Mouse (Mus musculus) retina, postnatal 1 day (tissue): ENCODE results near the gene Scml4.

Experiments
- DNase-seq: peaks from one replicate; pipeline ENCODE4 v3.0.0-alpha.2; 2012

Scml4 gene

GRCm38 (mm10) chr10:42860159-42860911, at the start of gene Scml4:
TSS of gene Scml4 (plus strand) at chr10:42860370.
- DNase-seq: peak; percentile 69

DNA sequence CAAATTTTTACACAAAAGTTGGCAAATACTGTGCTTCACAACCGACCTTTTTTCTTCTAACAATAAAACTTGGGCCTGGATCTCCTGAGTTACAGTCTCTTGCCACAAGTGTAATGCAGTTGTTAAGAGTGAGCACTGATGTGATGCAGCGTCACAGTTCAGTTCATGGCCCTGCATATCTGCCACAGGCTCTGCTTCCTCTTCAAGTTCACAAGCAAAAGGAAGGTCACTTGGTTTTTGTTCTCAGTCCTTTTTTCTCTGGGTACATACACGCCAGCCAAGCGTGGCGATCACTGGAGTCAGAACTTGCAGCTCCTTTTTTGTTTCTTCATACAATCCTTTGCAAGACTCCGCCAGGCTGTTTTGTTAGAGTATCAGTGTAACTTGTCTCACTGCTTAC, 34.2 kb upstream of the Scml4 start:
- DNase-seq: no peak

- no peak for DNase-seq
These were observed 33.0 kb upstream of the Scml4 start for GRCm38 (mm10) chr10:42827155-42827554.

DNA sequence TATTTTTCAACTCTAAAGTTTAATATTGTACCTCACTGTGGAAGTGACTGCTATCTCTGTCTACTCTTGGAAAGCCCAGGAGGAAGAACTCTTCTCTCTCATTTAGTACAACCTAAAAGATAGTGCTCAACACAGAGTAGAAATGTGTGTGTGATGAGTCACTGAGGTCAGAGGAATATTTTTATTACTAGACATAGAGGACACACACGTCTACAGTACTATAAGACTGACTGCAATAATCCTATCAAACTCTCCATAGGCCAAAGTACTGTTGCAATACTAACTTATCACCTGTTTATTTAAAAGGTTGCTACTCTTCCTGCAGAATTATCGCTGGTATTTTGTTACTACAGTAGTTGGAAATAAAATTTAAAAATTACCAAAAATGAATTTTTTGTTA, 30.2 kb upstream of the Scml4 start:
- no peak for DNase-seq

DNA sequence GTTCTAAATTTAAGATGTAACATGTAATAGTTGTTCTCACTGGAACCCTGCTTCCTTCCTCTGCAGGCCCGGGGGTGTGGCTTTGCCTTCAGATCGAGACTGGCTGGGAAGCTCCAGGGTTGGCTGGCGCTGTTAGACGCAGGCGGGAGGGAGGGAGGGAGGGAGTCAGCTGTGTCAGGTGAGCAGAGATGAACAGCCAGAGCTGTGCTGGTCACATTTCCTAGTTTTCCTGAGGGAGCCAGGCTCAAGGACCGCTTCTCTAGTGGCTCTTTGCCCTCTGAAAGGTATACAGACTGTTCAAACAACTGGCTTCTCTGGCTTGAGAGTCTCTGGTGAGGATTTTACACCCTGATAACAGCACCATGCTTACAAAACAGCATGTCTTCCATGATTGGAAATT, 29.8 kb upstream of the Scml4 start:
- no peak for DNase-seq

- peak; percentile 47 for DNase-seq
These were observed 27.5 kb upstream of the Scml4 start for GRCm38 (mm10) chr10:42832677-42833076.

GRCm38 (mm10) chr10:42833871-42834727, 26.1 kb upstream of the Scml4 start:
- DNase-seq: no peak

GRCm38 (mm10) chr10:42838106-42838505, 22.1 kb upstream of the Scml4 start:
- DNase-seq: no peak

DNA sequence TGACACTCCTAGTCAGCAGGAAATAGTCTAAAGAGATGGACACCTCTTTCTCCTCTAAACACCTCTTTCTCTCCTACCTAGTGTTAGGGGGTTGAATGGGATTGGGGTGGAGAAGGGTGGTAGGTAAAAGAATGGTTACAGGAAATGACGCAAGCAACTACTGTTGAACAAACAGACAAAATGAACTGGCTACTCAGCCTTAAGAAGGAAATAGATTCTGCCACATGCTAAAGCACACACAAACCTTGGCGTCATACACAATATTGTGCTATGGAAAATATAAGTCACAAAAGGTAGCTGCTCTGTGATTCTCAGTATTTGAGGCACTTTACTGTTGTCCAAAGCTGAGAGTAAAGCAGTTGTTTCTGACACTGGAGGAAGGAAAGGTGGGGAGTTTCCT, 21.4 kb upstream of the Scml4 start:
- no peak for DNase-seq

GRCm38 (mm10) chr10:42840036-42840435, 20.1 kb upstream of the Scml4 start:
- no peak for DNase-seq

DNA sequence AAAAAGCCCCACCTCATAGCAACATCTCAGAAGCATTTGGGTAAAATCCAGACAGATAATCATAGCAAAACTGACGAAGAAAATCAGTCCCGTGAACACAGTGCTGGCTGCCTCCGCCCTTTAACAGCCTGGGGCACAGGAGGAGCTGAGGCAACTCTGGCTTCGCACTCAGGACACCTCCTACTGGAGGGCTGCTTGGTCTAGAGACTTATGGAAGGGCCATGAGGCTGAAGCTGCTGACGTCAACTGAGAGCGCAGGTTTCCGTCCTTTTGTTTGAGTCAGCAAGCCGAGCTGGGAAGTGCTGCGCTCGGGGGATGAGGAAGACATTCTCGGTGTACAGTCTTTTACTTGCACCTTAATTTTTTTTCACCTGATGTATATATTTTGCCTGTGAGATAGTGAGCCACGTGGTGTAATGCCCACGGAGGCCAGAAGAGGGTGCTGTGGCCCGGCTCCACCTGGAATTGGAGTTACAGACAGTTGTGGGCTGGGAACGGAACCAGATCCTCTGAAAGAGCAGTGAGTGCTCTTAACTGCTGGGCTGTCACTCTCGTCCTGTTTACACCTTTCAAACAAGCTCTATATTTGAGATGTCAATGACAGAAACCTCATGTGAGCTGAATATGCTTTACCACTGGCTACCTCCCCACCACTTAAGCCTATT, 18.5 kb upstream of the Scml4 start:
- no peak for DNase-seq

- peak; percentile 76 for DNase-seq
These were observed 17.8 kb upstream of the Scml4 start for GRCm38 (mm10) chr10:42842358-42842757.

- DNase-seq: no peak
These were observed 16.8 kb upstream of the Scml4 start for GRCm38 (mm10) chr10:42843416-42843815.

DNA sequence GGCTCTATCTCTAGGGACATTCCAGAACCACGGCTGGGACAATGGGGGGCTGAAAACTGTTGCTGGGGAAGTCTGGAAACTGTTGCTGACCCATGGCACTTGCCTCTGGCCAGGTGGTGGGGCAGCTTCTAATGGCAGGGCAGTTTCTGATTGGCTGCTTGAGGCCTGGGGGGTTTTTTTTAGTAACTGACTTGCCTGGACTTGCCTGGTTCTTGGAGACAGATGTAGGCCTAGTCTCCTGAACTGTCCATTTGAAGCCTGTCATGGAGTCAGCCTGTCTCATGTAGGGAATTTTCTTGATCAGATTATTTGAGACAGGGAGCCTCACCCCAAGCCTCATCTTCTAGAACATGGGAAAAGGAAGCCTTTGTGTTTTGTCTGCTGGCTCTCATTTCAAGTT, 14.7 kb upstream of the Scml4 start:
- DNase-seq: no peak

DNA sequence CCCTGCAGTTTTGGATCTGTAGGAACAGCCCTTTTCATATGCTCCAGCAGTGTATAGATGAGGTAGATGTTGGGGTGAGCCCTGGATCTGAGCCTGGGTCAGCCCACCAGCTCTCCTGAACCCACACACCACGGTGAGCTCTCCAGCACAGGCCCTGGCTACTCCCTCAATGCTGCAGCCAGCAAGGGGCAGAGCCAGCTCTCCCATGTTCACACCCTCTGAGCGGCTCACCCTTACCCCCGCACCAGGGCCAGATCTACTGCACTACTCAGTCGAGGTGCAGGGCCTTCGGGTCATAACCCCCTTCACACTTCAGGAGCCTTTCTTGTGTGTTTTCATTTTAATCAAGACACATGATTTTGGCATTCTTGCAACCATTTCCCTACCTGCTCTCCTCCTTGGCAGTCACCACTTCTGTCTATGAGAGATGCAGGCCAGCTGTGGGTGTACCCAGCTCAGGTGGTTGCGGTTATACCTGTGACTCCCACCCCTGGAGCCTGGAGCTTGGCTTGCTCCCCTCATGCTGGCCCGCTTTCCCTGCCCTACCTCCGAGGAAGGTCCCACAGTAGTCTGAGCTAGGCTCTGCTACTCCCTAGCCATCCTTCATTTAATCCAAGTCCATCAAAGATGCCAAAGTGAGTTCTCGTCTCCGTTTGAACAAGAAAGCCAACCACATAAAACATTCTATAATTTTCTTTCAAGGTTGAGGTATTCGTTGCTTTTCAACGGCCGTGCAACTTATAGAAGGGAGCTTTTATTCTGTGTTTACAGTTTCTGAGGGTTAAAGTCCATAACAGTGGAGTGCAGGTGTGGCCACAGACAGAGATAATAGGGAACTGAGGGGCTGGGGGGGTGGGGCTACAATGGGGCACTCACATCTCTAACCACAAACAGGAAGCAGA, 11.7 kb upstream of the Scml4 start:
- no peak for DNase-seq

- peak; percentile 27 for DNase-seq
These were observed 11.1 kb upstream of the Scml4 start for GRCm38 (mm10) chr10:42849081-42849400.

GRCm38 (mm10) chr10:42854838-42855237, 5.3 kb upstream of the Scml4 start:
- no peak for DNase-seq

DNA sequence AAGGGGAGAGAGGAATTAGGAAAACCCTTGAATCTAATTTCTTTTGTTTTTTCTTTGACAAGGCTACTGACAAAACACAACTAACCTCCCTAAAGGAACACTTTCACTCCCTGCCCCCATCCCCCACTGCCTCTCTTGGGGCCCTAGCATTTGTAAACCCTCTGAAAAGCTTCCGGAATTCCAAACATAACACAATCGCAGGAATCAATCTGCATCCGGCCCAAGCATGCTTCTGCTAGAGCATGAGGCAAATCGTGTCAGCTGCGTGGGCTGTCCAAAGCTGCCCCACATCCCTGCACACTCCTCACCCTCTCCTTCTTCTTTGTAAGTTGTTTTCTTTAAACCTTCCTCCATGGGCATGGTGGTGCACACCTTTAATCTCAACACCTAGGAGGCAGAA, 4.9 kb upstream of the Scml4 start:
- DNase-seq: no peak

DNA sequence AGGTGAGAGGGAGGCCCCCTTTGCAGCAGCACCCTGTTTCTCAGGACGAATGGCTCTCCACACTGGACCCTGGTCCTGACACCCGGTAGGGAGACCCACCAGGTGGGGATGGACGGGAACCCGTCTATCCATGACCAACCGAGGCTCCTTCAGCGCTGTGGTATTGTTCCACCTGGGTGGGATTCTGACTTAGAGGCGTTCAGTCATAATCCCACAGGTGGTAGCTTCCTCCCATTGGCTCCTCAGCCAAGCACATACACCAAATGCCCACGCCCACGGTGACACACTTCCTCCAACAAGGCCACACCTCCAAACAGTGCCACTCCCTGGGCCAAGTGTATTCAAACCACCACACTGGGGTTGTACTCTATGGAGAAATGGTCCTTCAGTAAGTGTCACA, 3.6 kb upstream of the Scml4 start:
- no peak for DNase-seq

DNA sequence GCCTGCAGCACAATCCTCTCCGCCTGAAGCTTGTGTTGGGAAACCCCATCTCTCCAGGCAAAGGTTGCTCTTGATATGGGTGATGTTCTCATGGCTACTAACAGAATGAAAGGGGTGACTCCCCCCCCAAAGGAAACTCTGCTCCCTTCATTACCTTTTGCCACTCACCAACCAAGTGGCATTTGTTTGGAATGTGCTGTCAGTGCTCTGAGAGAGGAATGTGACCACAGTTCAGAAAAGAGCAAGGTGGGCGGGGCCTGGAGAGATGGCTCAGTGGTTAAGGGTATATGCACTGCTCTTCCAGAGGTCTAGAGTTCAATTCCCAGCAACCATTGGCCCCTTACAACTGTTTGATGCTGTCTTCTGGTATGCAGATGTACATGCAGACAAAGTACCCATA, 3.1 kb upstream of the Scml4 start:
- DNase-seq: no peak

GRCm38 (mm10) chr10:42859781-42860158, 400 bp upstream of the Scml4 start:
- DNase-seq: no peak

DNA sequence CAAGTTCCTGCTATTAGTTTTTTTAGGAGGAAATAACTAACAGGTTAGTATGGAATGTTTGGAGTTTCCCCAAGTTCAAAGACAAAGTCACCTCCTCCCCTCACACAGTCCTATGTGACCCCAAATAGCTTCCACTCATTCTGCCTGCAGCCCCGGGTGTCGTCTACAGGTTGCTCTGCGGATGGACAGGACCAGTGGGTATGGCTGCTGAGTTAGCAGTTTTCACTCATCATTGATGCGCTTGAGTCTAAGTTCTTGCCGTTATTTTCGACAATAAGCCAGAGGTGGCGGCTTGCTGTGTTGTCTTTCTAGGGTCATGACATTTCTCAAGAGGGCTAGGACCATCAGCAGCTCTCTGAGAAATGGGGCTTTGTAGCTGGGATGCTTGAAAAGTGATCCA, 1.3 kb downstream of the Scml4 start:
- DNase-seq: no peak
